Mouse (Mus musculus): Measurements from ENCODE around the gene Eya3.
"Not testable (repeated sequence)": the region's sequence is repeated elsewhere in the genome, so short reads cannot be mapped to it uniquely, and the experiment has no call there.

Gene Eya3

DNA sequence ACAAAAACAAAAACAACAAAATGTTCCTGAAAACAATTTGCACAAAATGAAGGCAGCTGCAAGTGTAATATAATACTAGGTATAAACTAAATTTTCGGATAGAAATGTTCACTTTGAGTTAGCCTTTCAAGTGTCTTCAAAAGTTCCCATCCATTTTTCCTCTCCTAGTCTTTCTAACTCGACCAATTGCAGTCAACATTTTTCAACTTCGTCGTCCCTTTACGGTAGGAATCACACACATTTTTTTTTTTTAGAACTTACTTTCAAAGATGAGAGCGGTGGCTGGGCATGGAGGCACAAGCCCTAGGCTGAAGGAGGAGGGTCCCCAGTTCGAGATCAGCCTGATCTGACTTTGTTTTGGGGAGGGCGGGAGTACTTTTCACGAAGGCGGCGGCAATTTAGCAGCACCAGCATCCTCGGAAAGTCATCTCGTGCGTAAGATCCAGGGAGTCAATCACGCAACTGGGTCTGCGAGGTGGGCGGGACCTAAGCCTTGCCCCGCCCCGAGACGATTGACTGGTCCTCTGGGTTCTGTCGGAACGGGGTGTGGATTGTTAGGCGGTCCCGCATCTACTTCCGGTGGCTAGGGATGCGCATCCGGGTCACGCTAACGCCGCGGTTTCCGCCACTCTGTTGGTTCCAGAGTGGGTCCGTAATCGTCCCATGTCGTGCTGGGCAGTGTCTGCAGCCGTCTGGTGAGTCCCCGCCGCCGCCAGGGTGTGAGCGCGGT, at the start of gene Eya3:
Eya3 (plus strand) TSS at position 527 of the 730 bp plus-strand sequence.
- peak; percentile 95 for DNase-seq

DNA sequence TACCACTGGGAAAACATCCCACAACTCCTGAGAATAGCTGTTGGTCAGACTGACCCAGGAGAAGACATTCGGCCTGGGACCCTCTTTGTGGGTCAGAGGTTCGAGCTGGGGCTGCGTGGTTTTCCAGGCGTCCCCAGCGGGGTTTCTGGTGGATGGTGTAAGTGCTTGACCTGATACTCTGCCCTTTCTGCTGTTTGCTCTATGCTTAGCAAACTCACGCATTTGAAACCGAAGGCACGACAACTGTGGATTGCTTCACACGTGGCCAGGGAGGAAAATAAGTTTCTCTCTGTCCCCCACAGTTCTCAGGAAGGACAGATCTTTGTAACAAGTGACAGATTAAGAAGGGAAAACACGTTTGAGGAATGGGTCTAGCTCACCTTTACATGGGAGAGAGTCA, 48.1 kb upstream of the Eya3 start:
- DNase-seq: no peak

DNA sequence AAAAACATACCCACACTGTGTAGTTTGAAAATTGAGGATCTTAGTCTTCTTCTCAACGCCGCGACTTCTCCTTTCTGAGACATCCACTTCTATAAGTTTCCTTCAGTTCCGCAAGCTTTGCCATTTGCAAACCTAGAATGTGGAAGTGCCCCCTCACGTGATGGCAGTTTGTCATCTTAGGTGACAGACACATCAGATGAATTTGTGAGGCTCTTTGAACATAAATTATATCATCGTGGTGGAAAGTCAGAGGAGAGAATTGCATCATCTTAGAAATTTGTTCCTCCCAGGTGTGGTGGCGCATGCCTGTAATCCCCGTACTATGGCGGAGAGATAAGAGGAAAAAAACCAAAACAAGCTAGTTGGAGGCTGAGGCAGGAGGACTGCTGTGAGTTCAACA, 45.8 kb upstream of the Eya3 start:
- DNase-seq: no peak

DNA sequence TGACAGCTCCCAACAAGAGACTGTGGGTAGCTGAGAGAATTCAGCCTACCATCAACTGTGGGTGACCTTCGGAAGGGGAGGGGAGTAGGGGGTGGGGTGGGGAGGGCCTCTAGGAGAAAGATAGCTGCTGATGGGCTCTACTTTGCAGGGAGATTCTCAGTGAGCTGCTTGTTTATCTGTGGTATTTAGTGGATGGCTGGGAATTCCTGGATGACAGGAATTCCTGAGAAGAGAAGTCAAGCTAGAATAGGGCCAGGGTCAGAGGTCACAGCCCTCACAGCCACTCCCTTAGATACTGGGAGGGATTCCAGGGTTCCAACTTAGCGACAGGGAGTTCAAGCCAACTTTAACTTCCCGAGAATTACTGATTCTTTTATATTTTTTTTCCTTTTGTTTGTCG, 44.6 kb upstream of the Eya3 start:
- DNase-seq: no peak

DNA sequence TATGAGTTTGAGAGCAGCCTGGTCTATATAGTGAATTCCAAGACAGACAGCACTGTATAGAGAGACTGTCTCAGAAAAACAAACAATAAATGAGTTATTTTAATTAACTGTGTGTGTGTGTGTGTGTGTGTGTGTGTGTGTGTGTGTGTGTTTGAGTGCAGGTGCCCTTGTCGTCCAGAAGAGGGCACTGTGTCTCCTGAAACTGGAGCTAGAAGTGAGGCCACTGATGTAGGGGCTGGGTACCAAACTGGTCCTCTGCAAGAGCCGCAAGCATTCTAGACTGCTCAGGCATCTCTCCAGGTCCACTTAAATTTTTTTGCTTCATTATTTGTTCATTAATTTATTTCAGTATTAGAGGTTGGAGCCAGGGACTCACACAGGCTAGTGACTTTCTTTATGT, 39.9 kb upstream of the Eya3 start:
- DNase-seq: no peak

DNA sequence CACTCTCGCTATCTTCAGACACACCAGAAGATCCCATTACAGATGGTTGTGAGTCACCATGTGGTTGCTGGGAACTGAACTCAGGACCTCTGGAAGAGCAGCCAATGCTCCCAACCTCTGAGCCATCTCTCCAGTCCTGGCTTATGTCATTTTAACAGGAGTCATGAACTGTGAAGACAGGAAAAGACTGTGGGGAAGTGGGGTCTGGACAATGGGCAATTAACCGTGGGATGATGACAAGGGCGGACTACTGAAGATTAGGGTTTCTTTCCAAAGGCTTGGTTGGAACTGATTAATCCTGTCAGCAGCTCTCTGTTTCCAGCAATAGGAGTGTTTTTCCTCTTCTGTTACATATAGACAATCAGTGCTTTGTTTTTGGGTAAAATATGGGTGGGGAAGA, 39.0 kb upstream of the Eya3 start:
- no peak for DNase-seq

DNA sequence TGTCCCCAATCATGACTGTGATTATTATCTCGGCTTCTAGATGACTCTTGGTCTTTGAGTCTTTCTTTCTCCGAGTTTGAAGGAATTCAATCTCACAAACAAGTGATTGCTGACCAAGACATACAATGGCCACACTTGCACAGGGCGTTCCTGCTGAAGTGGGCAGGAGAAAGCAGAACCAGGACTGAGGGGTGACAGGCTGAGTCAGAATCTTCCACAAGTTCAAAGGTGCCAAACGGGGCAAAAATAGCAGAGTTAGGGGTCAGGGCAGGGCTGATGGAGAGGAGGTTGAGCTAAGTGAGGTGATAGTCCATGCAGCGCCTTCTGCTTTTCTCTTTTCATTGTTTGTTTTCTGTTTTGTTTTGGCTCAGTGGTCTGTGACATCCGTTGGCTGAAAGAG, 38.3 kb upstream of the Eya3 start:
- no peak for DNase-seq

DNA sequence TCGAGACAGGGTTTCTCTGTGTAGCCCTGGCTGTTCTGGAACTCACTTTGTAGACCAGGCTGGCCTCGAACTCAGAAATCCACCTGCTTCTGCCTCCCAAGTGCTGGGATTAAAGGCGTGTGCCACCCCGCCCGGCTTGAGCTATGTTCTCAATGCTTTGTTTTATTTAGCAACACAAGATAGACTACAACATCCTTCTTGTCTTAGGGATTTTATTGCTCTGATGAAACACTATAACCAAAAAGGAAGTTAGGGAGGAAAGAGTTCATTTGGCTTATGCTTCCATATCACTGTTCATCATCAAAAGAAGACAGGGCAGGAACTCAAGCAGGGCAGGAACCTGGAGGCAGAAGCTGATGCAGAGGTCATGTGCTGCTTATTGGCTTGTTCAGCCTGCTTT, 37.5 kb upstream of the Eya3 start:
- not testable (repeated sequence) for DNase-seq

DNA sequence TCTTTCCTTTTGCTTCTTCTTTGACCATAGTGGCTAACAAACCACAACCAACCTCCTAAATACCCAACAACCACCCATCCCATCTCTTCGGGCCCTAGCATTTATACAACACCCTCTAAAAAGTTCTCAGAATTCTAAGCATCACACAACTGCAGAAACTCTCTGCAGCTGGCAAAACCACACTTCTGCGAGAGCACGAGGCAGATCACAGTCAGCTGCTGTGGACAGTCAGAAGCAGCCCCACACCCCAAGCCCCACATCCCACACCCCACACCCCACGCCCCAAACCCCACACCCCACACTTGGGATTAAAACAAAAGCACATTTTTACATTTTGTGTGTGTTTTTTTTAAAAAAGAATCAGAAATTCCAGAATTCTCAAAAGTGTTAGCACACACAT, 35.3 kb upstream of the Eya3 start:
- no peak for DNase-seq

DNA sequence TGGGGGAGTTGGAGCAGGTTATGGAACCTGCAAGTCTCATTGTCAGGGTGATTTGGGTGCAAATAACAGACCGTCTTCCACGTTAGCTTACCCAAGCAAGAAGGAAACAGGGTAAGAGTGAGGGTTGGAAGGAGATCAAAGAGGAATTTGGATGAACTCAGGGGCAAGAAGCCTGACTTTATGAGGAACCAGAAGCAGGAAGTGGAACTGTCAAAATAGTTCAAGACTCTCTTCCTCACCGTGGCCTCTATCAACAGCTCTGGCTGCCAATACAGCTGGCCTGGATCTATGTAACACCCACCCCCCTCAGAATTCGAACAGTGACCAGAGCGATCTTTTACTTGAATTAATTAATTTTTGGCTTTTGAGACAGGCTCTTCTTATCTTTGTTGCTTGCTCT, 33.0 kb upstream of the Eya3 start:
- no peak for DNase-seq

DNA sequence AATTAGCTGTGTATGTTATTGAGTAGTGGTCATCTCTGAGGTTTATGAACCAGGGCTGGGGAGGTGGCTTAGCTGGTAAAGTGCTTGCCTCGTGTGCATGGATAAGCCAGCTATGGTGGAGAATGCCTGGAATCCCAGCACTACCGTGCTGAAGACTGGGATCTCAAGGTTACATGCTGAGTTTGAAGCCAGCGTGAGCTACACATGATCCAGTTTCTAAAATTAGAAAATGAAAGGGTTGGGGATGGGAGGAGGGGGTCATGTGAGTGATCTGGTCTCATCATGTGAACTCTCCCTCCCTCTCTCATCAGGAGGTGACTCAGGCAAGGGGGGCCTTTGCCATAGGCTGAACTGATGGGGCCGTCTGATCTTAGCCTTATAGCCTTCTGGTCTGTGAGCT, 30.6 kb upstream of the Eya3 start:
- no peak for DNase-seq

DNA sequence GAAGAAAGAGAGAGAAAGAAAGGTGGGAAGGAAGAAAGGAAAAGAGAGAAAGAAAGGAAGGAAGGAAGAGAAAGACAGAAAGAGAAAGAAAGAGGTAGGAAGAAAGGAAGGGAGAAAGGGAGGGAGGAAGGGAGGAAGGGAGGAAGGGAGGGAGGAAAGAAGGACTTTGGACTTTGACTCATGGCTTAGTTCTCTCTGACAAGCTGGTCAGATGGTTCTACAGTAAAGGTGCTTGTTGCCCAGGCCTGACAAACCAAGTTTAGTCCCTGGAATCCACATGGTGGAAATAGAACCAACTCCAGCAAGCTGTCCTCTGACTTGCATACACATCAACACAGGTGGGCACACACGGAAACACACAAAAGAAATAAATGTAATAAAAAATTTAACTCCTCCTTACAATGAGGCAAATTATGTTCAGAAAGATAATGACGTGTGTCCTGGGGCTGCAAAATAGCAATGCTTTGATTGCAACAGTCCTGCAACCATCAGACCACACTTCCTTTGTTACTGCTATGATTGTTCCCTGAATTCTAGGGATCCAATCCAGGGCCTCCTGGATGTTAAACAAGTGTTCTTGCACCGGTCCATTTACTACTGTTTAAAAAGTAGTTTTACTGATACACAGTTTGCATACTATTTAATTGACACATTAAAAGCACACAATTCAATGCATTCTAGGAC, 28.3 kb upstream of the Eya3 start:
- no peak for DNase-seq

DNA sequence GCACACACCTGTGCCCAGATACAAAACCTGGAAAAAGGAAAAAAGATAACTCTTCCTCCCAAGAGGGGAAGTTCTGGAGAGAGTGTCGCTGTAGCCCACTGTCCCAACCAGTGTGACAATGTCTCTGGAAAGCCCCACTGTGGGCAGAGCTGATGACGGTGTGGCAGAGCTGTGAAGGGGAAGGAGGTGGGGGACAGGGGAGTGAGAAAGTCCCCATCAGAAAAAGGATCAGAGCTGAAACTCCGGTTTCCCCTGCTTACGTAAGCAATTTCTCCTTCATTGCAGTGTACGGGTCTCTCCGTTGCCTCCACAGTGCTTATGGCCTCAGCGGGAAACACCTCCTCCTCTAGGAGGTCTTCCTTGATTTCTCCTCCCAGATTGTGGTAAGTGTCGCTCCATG, 27.5 kb upstream of the Eya3 start:
- DNase-seq: no peak

DNA sequence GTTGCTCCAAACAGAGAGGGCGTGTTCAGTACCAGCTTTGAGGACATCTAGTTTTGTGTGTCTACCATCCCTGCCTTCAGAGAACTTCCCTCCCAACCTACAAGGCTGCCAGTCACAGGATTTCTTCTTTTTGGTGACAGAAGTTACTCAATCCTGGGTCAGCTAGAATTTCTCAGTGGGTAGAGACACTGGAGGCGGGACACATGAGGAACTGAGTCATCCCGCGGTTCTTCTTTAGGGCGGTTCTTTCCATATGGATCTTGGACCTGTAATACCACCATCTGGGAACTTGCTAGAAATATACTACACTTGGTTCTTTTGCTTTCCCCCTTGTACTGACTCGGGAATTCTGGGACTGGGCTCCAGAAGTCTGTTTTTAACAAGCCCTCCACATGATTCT, 20.9 kb upstream of the Eya3 start:
- no peak for DNase-seq

DNA sequence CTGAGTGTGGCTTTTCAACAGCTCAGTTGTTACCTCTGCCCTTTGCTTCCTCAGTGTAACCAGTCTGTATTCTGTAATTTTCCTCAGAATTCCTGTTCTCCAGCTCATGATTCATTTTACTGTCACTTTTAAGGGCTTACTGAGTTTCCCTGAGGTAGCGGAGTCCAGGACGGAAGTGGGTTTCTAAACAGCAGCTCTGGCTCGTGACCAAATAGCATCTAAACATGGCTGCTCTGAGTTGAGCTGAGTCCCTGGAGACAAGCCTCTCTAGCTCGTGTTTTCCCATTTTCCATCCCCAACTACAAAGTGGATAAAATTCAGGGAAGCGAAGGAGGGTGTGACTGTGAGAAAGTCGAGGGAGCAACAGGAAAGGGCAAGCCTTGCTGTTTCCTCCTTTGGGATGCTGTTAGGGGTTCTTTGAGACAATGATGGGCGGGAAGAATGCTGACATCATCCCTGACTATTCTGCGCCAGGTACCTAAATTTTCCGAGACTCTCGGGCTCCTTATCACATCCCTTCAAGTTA, 19.9 kb upstream of the Eya3 start:
- DNase-seq: no peak

DNA sequence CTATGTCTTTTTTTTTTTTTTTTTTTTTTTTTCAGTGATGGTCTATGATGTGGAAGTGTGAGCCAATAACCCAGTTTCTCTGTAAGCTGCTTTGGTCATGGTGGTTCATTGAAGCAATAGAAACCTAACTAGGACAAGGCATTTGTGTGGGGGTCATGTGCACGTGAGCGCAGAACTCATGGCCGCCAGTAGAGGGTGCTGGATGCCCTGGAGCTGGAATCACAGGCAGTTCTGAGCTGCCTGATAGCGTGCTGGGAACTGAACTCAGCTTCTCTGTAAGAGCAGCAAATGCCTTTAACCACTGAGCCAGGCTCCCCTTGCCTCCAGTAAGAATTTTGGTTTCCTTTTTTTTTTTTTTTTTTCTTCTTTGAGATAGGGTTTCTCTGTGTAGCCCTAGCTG, 18.7 kb upstream of the Eya3 start:
- no peak for DNase-seq

DNA sequence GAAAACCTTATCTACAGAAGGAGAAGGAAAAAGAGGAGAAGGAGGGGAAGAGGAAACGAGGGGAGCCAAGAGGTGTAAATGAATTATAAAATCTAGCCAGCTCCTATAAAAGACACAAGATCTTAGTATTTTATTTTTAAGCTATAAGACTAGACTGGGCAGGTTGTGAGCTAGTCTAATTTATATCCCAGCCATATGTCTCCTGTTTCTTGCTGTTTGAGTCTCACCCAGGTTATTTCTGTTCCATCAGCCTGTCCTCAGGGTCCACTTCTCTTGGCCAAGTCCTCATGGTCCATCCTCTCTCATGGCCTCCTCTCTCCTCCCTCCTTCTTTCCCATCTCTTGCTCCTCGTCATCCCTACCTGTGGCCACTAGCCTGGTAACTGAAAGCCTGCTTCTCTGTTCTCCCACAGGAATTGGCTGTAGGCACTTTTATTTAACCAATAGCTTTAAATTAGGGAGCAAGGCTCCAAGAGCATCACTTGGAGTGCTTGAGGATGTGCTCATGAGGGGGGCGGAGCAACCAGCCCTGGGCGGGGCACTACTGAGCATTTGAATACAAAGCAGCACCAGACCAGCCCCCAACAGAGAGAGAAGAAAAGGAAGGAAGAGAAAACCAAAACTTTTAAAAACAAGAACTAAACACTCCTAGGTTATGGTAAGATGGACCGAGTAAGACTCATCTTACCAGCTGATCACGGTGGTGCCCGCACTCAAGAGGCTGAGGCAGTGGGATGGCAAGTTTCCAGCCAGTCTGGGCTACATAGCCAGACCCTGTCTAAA, 17.3 kb upstream of the Eya3 start:
- DNase-seq: no peak

DNA sequence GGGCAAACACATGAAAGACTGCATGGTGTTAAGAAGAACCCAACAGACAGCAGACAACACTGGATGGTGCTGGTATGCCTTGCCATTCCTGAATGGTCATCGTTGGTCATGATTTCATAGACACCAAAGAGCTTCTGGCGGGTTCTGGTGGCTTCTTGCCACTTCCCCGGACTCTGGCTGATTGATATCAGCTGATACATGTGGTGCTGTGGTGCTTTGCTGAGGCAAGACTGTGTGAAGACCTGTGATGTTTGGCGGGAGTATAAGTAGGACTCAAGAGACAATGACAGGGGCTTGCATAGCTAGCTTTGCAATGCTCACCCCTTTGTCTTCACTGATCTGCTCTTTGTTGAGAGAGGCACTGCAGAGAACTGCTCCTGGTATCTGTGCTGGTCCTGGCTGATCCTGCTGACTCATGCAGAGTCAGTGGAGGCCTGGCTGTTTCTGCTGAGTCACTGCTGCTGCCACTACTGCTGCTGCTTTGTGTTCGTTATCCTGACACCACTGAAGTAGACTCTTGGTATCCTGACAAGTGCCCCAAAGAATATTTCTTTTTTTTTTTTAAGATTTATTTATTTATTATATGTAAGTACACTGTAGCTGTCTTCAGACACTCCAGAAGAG, 14.6 kb upstream of the Eya3 start:
- DNase-seq: no peak

DNA sequence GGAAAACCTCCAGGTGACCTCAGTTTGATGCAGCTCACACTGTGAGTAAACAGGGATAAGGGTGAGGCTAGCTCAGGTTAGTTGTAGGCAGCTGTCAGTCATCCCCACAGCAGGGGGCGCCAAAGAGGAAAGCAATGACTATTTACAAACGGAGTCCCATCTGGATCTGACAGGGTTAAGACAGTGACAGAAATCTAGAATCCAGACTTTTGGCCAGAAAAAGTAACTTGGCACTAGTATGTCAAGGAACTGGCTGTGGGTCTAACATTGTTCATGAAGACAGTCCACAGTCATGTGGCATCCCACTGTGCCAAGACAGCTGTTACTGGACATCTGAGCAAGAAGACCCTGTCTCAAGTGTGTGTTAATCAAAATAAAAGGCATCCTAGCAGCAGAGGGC, 10.0 kb upstream of the Eya3 start:
- DNase-seq: no peak

DNA sequence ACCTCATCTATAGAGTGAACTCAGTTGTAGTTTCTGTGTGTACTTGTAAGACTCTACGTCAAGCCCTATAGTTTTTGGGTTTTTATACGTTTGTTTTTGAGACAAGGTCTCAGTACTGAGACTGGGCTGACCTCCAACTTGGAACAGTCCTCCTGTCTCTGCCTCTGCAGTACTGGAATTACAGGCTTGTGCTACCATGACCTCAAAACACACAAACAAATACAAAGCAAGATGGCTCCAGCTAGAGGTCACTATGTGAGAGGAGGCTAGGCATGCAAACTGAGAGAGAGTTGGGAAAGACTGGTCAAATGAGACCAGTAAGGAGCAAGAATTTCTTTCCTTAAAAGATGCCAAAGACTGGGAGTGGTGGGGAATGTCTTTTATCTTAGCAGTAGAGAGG, 2.8 kb upstream of the Eya3 start:
- DNase-seq: no peak

DNA sequence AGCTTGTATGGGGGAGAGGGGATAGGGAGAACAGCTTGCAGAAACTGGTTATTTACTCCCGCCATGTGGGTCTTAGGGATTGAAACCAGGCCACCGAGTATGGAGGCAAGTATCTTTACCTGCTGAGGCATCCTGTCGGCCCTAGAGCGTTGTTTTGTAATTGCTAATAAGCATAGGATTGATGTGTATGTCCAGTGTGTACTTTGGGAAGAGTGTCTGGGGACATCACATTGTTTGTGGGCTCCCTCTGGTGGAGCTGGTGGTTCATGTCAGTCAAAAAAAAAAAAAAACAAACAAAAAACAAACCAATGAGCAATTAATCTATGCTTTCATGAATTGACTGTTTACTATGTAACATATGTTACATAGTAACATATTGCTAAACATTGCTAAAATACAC, 2.2 kb upstream of the Eya3 start:
- no peak for DNase-seq

DNA sequence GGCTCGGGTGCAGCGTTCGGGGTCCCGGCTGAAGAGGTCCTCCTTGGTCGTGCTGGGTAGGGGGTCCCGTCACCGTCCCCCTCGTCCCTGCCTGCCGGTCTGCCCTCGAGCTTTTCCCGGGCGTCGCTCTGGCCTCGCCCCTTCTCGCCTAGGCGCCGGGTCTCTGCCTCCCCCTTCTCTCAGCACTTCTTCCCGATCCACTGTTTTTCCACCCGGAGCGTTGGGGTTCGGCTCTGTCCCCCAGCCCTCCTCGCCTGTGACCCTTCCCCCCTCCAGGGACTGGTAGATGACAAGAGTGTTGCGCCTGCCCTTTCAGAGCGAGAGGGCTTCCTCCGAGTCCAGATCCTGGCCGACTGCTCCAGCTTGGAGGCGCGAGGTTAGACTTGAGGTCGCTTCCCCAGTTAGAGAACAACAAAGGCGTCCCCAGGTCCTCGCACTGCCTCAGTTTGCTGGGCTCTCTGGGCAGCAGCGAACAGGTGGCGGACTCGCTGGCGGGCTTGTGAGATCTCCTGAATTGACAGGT, 465 bp downstream of the Eya3 start:
- DNase-seq: no peak

DNA sequence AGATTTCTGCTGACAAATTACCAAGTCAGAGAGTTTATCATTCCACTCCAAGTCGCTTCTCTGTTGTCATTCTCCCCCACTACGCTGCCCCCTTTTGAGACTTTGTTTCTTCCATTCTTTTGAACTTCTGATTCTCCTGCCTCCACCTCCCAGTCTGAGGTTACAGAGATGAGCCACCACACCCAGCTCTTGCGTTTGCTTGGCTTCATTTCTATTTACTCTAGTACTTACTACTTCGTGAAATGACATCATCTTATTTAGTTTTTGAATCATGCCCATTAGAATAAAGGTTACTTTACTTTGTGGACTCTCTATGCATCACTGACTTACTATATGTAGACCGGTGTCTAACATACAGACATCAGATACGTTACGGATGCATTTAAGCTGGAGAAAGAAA, 8.7 kb downstream of the Eya3 start:
- no peak for DNase-seq
